Mouse (Mus musculus) frontal cortex, postnatal 25 days (tissue): Measurements from ENCODE around the gene Snapc5.
"Not testable (repeated sequence)": the region's sequence is repeated elsewhere in the genome, so short reads cannot be mapped to it uniquely, and the experiment has no call there.

Experiments
- DNase-seq, 2 experiments: peaks; one replicate each; pipeline ENCODE4 v3.0.0; 2022; ENCODE audit warnings: low spot score in 2 of 2

Snapc5 gene

GRCm38 (mm10) chr9:64198763-64199418 lies 19.8 kb downstream of the Snapc5 start:
- not testable (repeated sequence) for DNase-seq

- no peak for DNase-seq
Measured at GRCm38 (mm10) chr9:64199897-64200296, 20.8 kb downstream of the Snapc5 start.

- DNase-seq, result no peak
Measured at GRCm38 (mm10) chr9:64202331-64202730, 23.3 kb downstream of the Snapc5 start.

- no peak for DNase-seq
Measured at GRCm38 (mm10) chr9:64202866-64203265, 23.8 kb downstream of the Snapc5 start.

GRCm38 (mm10) chr9:64207509-64208084 lies 28.5 kb downstream of the Snapc5 start:
- no peak for DNase-seq

- DNase-seq, result no peak
Measured at GRCm38 (mm10) chr9:64214452-64214851, 35.4 kb downstream of the Snapc5 start.

- no peak for DNase-seq
Measured at GRCm38 (mm10) chr9:64216090-64216489, 37.0 kb downstream of the Snapc5 start.

GRCm38 (mm10) chr9:64216641-64217040 lies 37.6 kb downstream of the Snapc5 start:
- DNase-seq, result no peak

GRCm38 (mm10) chr9:64217887-64218286 lies 38.8 kb downstream of the Snapc5 start:
- DNase-seq, result no peak

GRCm38 (mm10) chr9:64219305-64219704 lies 40.2 kb downstream of the Snapc5 start:
- DNase-seq, result no peak

- no peak for DNase-seq
Measured at GRCm38 (mm10) chr9:64219772-64220420, 40.8 kb downstream of the Snapc5 start.

- no peak for DNase-seq
Measured at GRCm38 (mm10) chr9:64220603-64221002, 41.5 kb downstream of the Snapc5 start.

- DNase-seq, result no peak
Measured at GRCm38 (mm10) chr9:64221480-64221879, 42.4 kb downstream of the Snapc5 start.

- no peak for DNase-seq
Measured at GRCm38 (mm10) chr9:64222098-64222497, 43.0 kb downstream of the Snapc5 start.

GRCm38 (mm10) chr9:64225805-64226204 lies 46.7 kb downstream of the Snapc5 start:
- no peak for DNase-seq

- no peak for DNase-seq
Measured at GRCm38 (mm10) chr9:64227736-64228135, 48.7 kb downstream of the Snapc5 start.

GRCm38 (mm10) chr9:64228972-64229371 lies 49.9 kb downstream of the Snapc5 start:
- no peak for DNase-seq

- no peak for DNase-seq
Measured at GRCm38 (mm10) chr9:64231171-64231570, 52.1 kb downstream of the Snapc5 start.

GRCm38 (mm10) chr9:64231674-64232073 lies 52.6 kb downstream of the Snapc5 start:
- no peak for DNase-seq

- DNase-seq, result no peak
Measured at GRCm38 (mm10) chr9:64232257-64232957, 53.3 kb downstream of the Snapc5 start.
